Mouse (Mus musculus): ENCODE data around the gene Cadm4.
"Not testable (repeated sequence)": the region's sequence is repeated elsewhere in the genome, so short reads cannot be mapped to it uniquely, and the experiment has no call there.

Cadm4 gene

DNA sequence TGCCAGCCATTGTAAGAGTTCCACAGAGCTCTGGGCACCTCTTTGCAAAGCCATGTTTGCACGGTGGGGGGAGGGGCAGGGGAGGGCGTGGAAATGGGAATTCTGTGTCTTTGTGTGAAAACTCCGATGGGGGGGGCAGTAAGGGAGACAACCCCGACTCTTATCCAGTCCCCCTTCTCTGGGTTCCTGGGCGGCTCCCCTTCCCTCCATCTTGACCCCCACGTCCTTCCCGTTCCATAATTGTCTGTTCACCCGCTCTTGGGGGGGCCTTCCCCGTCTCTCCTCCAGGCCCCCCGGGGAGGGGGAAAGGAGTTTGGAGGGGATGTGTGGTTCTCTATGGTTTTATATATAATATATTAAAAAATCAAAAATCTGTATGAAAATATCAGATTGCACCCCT, 22.2 kb downstream of the Cadm4 start:
- DNase-seq (ENCODE audit: low read depth): no peak

DNA sequence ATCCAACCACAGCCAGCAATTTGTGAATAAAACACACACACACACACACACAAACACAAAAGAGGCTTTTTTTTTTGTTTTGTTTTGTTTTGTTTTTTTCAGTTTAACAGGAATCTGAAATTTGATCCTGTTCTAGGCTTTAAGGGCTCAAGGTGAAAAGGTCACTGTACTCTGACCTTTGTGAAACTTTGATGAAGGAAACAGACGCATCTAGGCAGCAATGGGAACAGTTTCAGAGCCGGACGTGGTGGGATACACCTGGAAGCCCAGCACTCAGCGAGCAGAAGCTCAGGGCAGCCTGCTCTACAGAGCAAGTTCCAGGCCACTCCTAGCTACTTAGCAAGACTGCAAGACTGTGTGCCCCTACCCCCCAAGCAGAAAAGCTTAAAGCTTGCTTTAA, 23.0 kb downstream of the Cadm4 start:
- no peak for DNase-seq (ENCODE audit: low read depth)

DNA sequence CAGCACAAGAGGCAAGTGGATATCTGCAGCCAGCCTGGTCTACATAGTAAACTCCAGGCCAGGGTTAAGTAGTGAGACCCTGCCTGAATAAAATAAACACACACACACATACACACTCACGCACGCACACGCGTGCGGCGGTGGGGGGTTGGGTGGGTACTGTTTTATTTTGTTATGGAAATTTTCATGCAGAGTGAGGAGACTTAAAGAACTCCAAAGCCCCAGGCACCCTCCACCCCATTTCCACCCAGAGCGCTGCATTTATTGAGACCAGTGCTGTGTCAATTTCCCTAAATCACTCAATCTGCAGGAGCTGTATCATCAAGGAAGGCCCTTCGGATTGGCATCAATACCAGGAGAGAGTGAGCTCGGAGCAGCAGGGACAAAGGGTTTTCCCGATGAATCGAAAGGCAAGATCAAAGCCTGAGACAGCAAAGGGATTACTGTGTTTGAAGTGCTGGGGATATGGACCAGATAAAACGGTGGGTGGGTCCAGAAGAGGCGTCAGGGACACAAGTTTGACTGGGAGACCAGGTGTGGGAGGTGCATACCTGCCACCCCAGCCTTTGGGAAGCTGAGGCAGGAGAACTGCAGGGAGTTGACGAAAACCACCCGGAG, 23.7 kb downstream of the Cadm4 start:
- DNase-seq (ENCODE audit: low read depth): no peak

DNA sequence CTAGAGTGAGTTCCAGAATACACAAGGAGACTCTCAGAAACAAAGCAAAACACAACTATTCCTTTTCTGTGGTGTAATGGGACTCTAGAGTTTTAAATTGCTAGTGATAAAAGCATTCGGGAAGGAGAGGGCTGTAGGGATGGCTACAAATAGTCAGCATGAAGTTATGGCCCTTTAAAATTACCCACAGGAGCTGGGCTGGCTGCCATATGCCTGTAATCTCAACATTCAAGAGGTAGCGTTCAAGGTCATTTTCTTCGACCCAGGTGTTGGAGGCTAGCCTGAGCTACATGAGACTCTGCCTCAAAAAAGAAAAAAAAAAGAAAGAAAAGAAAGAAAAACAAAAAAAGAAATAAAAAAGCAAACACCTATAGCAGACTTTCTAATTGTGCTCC, 24.2 kb downstream of the Cadm4 start:
- DNase-seq (ENCODE audit: low read depth): no peak

DNA sequence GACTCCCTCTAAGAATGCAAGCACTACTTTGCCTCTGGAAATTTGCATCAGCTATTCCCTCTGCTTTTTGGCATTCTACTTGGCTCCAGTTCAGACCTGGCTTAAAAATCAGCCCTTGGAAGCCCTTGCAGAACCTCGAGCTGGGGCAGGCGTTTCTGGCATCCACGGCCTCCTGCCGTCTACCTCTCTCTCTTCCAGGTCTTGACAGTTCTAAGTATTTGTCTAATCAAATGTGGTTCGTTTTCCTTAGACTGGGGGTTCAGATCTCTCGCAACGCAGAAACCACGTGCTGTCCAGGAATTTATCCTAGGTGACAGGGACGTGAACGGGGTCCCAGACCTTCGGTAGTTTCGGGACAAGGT, 24.6 kb downstream of the Cadm4 start:
- peak; percentile 58 for DNase-seq (ENCODE audit: low read depth)

DNA sequence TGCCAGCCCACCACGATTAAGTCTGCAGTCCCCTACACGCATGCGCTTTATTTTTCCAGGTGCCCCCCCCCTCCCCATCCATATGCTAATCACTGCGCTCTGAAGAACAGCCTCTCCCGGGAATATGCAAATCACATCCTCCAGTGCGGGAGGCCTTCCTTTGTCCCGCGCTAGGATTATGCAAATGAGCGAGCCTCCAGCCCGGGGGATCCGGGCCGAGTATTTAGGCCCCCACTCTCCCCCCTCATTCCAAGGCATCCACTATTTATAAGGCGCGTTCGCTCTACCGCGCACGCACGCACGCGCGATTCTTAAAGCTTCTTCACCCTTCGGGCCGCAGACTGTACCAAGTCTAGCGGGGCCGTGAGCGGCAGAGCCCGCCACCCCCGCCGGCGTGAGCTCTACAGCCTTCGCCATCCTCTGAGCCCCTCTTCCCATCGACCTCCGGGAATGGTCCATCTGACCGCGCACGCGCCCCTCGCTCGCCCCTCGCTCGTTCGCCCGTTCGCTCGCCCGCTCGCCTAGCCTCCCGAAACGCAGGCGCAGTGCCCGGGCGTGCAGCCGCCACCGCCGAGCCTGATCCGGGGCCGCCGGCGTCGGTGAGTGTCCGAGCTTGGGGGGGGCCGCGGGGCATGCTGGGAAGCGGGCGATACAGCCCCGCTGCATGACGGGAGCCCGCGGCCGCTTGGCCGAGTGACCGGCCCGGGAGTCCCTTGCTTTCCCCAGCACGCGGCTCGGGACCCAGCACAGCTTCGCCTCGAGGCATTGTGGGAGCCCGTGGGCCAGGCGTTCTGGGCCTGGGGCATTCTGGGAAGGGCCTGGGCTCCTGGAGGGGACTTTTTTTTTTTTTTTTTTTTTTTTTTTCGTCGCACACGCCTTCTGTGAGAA, 25.3 kb downstream of the Cadm4 start, which contains the start of gene Zfp428:
TSS of gene Zfp428 (plus strand) at position 169 of the 888 bp plus-strand sequence.
- peak; percentile 33 for DNase-seq (ENCODE audit: low read depth)

DNA sequence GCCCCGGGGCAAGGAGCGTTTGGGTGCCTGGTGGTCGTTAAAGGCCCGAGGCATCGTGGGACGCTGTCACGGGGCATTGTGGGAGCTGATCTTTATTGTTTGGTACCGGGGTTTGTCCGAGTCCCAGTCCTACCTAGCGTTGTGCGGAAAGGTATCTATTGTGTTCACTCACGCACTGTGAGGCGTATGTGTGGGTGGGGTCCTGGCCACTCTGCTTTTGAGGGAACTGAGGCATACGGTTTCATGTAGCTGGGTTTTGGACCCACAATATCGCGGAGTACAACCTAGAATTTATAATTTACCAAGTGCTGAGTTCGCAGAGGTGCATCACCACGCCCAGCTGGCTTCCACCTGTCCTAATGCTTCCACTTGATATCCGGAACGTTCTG, 25.9 kb downstream of the Cadm4 start:
- no peak for DNase-seq (ENCODE audit: low read depth)

DNA sequence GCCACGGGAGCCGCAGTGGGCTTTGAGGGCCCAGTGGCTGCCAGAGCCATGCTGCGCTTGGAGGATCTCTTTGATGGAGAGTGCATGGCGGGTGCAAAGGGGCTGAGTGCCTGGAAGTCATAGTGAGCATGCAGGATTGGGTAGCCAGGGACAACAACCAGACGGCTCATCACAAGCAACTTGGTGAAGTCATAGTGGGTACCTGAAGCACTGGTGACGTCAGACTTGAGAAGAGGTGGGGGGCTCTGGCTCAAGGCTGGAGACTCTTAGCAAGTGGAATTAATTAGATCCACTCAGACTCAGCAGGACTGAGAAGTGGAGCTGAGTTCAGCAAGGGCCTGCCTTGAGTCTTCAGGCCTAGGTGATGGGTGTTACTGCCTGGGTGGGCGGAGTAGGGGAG, 30.5 kb downstream of the Cadm4 start, which contains the start of gene AC161166.1:
TSS of gene AC161166.1 (minus strand) at position 101 of the 400 bp plus-strand sequence.
- no peak for DNase-seq (ENCODE audit: low read depth)

DNA sequence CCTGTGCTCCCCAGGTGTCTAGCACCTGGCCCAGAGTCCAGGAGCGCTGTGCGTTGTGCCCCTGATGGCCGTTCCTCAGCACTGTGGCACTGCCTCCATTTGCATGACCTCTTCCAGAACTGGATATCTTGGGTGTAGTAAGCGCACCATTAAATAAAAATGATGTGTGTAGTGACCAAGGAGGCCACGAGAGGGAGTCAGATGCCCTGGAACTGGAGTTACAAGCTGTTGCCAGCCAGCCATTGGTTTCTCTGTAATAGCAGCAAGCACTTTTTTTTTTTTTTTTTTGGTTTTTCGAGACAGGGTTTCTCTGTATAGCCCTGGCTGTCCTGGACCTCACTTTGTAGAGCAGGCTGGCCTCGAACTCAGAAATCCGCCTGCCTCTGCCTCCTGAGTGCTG, 34.5 kb downstream of the Cadm4 start:
- DNase-seq (ENCODE audit: low read depth): not testable (repeated sequence)

DNA sequence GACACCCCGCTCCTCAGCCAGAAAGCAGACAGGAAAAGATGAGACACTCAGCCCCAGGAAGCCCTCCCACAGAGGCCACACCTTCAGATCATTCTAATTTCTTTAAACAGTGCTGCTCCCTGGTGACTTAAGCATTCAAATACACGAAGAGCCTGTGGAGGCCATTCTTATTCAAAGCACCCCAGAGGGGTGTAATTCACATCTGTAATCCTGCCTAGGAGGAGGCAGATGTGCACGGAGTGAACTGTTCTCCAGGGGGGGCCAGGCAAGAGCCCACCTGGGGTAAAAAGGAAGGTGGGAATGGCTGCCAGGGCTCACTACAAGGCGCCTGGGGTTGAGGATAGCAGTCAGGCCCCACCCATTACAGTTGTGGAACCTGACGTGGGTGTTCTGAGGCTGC, 35.3 kb downstream of the Cadm4 start:
- DNase-seq (ENCODE audit: low read depth): no peak

DNA sequence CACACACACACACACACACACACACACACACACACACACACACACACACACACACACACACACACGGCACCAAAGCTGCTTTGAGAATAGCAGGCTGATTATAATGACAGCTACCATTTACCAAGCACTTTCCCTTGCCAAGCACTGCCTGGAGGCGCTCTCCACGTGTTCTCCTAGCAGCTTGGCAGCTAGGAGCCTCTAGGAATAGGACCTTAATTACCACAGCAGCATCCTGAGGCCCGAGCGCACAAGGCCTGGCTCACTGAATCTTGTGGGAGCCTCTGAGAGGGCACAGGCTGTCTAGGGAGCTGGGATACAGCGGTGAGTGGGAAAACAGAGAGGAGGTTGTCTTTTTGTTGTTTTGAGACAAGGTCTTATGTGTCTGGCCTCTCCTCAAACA, 35.8 kb downstream of the Cadm4 start:
- no peak for DNase-seq (ENCODE audit: low read depth)

DNA sequence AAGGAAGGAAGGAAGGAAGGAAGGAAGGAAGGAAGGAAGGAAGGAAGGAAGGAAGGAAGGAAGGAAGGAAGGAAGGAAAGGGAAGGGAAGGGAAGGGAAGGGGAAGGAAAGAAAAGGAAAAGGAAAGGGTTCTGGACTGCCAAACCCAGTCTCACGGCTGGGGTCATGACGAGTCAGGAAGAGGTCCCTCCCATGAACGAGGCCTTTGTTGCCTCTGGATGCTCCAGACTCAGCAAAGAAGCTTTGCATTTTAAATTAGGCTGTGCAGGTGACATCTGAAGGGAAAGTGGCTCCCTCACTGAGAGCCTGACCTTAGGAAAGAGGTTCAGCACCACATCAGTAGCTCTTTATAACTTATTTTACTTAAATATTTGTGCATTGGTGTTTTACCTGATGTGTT, 37.3 kb downstream of the Cadm4 start:
- no peak for DNase-seq (ENCODE audit: low read depth)

DNA sequence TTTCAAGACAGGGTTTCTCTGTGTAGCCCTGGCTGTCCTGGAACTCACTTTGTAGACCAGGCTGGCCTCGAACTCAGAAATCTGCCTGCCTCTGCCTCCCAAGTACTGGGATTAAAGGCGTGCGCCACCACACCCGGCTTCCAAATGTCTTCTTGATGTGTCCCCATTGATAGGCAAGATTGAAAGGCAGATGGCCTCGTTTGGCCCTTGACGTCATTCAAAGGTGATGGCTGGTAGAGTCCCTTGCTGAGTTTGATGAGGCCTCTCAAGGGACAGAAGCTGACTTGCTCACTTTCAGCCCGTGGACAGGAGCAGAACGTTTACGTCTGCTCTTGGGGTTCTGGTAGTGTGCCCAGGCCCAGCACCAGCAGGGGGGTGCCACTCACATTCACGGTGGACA, 38.2 kb downstream of the Cadm4 start:
- not testable (repeated sequence) for DNase-seq (ENCODE audit: low read depth)

DNA sequence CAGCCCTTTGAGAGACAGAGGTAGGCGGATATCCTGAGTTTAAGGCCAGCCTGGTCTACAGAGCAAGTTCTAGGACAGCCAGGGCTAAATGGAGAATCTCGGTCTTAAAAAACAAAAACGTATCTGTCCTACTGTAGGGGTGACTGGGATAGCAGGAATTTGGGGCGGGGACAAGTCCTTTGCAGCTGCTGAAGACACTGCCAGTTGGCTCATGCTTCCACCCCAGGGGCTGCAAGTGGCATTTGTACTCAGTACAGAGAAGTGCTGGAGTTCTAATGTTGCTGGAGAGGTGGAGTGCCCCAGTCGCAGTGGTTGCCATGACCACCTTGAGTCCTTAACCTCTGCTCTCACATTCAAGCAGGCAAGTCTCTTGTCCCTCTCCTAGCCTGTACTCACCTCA, 41.0 kb downstream of the Cadm4 start:
- DNase-seq (ENCODE audit: low read depth): no peak

DNA sequence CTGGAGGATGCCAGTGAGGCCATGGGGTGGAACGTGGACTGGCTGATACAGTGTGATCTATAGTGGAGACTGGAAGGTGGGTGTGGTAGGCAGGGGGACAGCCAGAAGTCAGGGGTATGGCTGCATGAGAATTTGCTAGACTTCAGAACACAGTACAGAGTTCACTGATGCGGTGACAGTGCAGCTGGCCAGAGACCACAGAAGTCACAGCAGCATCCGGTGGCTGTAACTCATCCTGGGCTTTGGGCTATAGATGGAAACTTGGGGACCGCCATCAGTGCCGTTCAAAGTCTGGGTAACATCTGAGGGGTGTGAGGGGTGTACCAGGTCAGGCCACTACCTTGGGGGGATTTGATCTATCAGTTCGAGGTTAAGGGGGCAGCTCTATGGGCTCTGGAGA, 41.9 kb downstream of the Cadm4 start:
- DNase-seq (ENCODE audit: low read depth): no peak

DNA sequence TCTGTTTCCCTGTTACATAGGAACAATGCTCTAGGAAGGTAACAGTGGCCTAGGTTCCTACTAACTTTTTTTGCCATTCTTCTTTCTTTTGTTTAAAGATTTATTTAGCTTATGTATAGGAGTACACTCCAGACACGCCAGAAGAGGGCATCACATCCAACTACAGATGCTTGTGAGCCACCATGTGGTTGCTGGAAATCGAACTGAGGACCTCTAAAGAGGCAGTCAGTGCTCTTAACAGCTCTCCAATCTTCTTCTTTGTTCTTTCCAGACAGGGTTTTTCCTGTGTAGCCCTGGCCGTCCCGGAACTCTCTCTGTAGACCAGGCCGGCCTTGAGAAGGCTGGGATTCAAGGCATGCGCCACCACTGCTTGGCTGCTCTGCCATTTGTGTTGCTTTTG, 43.2 kb downstream of the Cadm4 start:
- DNase-seq (ENCODE audit: low read depth): no peak

DNA sequence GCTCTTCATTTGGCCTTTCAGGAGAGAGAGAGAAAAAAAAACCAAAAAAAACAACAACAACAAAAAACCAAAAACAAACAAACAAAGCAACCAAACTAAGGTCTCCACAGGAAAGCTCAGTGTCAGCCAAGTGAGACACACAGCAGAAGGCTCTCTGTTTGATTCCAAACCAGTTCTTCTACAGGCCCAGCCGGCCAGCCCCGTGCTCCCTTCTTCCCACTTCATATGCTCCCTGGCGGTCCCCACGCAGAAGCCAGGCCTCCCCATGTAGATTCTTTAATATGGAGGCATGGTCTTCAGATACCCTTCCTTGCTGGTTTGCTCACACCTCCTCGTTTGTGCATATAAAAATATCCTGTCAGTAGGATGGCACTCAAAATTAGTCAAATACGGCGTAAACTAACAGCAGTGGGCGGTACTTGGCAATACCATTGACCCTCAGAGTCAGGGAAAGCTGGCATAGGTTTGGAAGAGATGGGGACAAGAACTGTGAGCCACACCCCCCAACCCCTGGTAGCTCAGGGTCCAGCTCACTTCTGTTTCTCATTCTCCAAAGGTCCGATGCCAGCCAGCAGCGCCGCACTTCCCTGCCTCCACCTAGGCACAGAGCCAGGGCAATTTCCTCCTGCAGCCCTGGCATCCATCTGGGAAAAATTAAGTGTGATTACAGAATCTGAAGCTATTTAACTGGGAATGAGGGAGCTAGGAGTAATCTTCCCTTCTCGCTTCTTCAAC, 44.0 kb downstream of the Cadm4 start:
- no peak for DNase-seq (ENCODE audit: low read depth)

DNA sequence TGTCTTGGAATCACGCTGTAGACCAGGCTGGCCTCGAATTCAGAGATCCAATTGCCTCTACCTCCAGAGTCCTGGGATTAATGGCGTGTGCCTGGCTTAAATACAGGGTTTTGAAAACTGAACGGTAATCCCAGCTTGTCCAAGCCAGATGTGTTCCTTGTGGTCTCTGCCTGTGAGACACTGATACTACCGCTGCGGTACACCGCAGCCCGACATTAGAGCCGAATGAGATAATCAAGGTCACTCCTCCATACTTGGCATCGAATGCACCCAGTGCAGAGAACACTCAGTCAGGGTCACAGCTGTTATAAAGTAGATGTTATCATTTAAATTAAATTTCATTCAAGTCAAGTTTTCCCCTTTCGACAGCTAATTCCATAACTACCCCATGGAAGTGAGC, 47.0 kb downstream of the Cadm4 start:
- DNase-seq (ENCODE audit: low read depth): no peak

DNA sequence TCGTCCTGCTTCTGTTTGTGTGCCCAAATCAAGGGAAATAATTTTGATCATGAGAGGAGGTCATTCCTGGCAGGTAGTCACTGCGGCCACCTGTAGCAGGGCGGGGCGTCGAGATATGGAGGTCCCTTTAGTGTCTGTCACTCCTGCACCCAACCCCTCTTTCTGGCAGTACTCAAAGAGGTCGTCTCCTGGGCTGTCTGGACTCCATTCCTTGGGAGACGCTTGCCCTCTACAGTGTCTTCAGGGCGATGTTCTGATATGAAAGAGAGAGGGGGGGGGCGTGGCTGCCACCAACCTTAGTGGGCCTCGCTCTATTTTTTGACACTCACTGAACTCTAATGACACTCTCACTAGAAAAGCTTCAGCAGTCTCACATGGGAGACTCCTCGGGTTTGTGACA, 47.8 kb downstream of the Cadm4 start:
- no peak for DNase-seq (ENCODE audit: low read depth)

DNA sequence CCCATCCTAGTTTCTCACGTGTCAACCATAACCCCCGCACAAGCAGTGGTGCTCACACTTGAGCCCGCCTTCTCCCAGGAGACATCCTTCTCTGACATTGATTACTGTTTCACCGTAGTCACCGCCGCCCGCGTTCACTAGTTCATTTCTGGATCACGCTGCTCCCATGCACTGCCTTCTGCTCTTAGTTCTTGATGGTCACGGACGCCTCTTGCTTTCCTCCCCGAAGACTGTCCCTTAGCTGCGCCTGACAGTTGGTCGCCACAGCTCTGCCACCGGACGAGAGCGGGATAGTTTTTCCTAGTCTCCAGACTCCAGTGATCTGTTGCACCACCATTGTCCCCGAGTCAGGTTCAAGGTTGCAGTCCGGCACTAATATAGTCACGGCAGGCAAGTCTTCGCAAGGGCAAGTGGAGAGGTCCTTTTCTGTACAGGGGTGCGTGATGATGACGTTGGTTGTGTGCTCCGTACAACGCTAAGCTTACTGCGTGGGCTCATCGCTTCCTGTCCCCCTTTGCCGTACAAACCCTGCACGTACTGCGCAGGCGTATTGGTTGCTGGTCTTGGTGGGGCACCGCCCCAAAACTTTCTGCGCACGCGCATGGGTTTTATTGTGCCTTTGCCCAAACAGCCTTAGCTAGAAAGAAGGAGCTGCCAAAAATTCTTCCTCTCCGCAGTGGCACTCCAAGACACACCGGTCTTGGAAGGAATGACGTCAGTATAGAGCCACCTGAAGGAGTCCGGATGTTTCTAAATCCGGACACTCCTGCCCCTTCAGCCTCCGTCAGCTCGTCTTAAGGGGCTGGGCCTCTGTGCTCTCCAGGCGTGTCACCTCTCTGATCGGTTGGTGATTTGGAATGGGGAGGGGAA, 48.5 kb downstream of the Cadm4 start, which contains the start of gene Irgq:
TSS of gene Irgq (plus strand) at position 628 of the 870 bp plus-strand sequence.
- peak; percentile 99 for DNase-seq (ENCODE audit: low read depth)

DNA sequence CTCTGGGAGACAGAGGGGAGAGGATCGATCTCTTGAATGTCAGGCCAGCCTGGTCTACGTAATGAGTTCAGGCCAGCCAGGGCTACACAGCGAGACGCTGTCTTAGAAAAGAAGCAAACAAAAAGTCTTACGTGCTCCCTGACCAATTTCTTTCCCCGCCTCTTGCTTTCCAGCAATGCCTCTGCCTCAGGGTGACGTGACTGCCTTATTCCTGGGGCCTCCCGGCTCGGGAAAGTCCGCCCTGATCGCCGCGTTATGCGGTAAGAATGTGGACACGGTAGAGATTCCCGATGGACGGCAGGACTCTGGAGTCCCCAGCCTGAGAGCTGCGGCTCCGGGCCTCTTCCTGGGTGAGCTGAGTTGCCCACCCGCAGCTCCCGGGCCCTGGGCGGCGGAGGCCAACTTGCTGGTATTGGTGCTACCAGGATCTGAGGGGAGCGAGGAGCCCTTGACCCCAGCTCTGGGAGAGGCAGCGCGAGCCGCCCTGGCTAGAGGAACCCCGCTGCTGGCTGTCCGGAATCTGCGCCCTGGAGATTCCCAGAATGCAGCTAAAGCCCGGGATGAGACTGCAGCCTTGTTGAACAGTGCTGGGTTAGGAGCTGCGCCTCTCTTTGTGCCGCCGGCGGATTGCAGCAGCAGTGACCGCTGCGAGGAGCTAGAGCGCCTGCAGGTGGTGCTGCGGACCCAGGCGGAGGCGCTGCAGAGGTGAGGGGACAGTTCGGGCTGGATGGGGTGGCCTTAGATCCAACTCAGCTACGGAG, 49.6 kb downstream of the Cadm4 start:
- peak; percentile 33 for DNase-seq (ENCODE audit: low read depth)

Data from fibroblast of lung, adult 2 months (primary cell).